Mouse (Mus musculus) neural tube, embryonic 14.5 days (tissue): ENCODE data around the gene Smarca4. TPM values are rescaled to one million over a fixed set of nuclear protein-coding genes. Genes with fewer than 3 reads are reported as not detected.

Source experiments
- ATAC-seq: fragments of 200-750 bp; cut with Nextera tagmentation; 2 replicates; pipeline ENCODE4 v1.8.0; 2017; ENCODE audit warnings: low read depth, mild to moderate bottlenecking, moderate TSS enrichment, moderate library complexity
- H3K27ac ChIP-seq: fragments of 300-500 bp; sonication (generic); 2 replicates; pipeline ENCODE4 v1.5.1; 2014; ENCODE audit warnings: low read depth, mild to moderate bottlenecking, control low read depth, low read length, moderate library complexity, mixed read lengths
- H3K27me3 ChIP-seq: fragments of 300-500 bp; sonication (generic); 2 replicates; pipeline ENCODE4 v1.6.1; 2014; ENCODE audit warnings: low read length; ENCODE audit not compliant: control insufficient read depth, insufficient read depth
- H3K36me3 ChIP-seq: fragments of 300-500 bp; sonication (generic); 2 replicates; pipeline ENCODE4 v1.6.1; 2014; ENCODE audit warnings: low read length, mixed read lengths; ENCODE audit not compliant: control insufficient read depth, insufficient read depth
- H3K4me1 ChIP-seq: fragments of 300-500 bp; sonication (generic); 2 replicates; pipeline ENCODE4 v1.6.1; 2014; ENCODE audit warnings: low read length; ENCODE audit not compliant: control insufficient read depth, insufficient read depth
- H3K4me2 ChIP-seq: fragments of 300-500 bp; sonication (generic); 2 replicates; pipeline ENCODE4 v1.6.1; 2014; ENCODE audit warnings: mild to moderate bottlenecking, low read depth, low read length, control low read depth
- H3K4me3 ChIP-seq: fragments of 300-500 bp; sonication (generic); 2 replicates; pipeline ENCODE4 v1.5.1; 2014; ENCODE audit warnings: low read depth, low read length, control low read depth, mixed read lengths
- H3K9ac ChIP-seq: fragments of 300-500 bp; sonication (generic); replicated peaks from 2 replicates; pipeline ENCODE4 v1.6.1; 2014; ENCODE audit warnings: low read depth, mild to moderate bottlenecking, control low read depth, low read length, mixed read lengths
- H3K9me3 ChIP-seq: fragments of 300-500 bp; sonication (generic); 2 replicates; pipeline ENCODE4 v1.6.1; 2016; ENCODE audit warnings: low read length; ENCODE audit not compliant: control insufficient read depth
- WGBS: fragments of 180-500 bp; shearing (Covaris S2); extraction: QIAGEN DNeasy Blood & Tissue Kit; methylation state at CpG from one replicate; pipeline ENCODE4 v1.1.7; 2014; 5-methylcytosine and 5-hydroxymethylcytosine counted together
- polyA plus RNA-seq: library from polyadenylated mRNA; unstranded; fragments of >200 nt; fragmentation: Nextera tagmentation; extraction: Ambion mirVana; gene quantifications from 2 replicates; pipeline ENCODE4 v1.2.1, GENCODE M21; 2014

Gene Smarca4
- polyA plus RNA-seq, 1 experiment from 2014 or later: 138 TPM

DNA sequence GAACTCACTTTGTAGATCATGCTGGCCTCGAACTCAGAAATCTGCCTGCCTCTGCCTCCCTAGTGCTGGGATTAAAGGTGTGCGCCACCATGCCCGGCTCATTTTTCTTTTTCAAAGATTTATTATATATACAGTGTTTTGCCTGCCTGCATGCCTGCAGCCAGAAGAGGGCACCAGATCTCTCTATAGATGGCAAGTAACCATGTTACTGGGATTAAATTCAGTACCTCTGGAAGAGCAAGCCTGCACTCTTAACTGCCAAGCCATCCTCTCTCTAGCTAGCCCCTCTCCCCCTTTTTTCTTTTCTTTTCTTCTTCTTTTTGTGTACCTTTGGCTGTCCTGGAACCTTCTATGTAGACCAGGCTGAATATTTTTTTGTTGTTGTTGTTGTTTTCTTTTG, 14.7 kb downstream of the Smarca4 start:
- WGBS: 69% methylated on average over 3 of the region's 3 CpGs
- Histone ChIP-seq H3K9ac (no peak overlapping the region), H3K9me3 (no peaks in the 10 kb centered on the region), H3K4me1 (0 out of 2 replicates have a peak, but pooled peaks cover 3% of the 10 kb centered on the region), H3K36me3 (peaks cover 29% of the 10 kb centered on the region), H3K4me3 (no peak overlapping the region), H3K4me2 (no peak overlapping the region), H3K27ac (no peak overlapping the region), H3K27me3 (no peaks in the 10 kb centered on the region)
- no peak for ATAC-seq

DNA sequence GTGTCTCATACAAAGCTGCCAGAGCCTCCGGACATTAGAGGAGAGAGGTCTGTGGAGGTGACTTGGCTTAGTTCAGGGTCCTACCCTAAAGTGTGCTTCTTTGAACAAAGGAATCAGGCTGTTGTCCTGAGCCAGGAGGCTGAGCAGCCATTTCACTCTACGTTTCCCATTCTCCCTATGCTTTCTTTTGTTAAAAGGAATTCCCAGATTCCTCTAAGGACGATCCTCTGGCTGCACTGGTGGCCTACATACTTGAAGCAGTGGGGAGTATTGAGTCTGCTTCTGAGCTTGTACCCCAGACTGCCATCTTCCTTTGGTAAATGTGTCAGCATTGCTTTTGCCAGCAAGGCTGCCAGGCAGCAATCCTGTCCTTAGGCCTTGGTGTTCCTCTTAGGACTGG, 17.1 kb downstream of the Smarca4 start:
- Histone ChIP-seq H3K4me3 (no peak overlapping the region), H3K9me3 (no peaks in the 10 kb centered on the region)

DNA sequence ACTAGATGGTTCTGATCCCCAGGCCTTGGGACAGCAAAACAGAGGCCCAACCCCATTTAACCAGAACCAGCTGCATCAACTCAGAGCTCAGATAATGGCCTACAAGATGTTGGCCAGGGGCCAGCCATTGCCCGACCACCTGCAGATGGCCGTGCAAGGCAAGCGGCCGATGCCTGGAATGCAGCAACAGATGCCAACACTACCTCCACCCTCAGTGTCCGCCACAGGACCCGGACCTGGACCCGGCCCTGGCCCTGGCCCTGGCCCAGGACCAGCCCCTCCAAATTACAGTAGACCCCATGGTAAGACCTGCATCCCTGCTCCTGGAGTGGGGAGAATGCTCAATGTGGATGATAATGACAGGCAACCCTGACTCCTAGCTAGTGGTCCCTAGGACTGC, 19.7 kb downstream of the Smarca4 start:
- H3K27ac ChIP-seq: no peak overlapping the region
- no peak overlapping the region for H3K4me2 ChIP-seq
- 0 out of 2 replicates have a peak, but pooled peaks cover 3% of the 10 kb centered on the region for H3K4me1 ChIP-seq
- no peaks in the 10 kb centered on the region for H3K27me3 ChIP-seq
- no peak overlapping the region for H3K9ac ChIP-seq
- H3K4me3 ChIP-seq: no peak overlapping the region
- peaks cover 72% of the 10 kb centered on the region for H3K36me3 ChIP-seq
- WGBS: 66% methylated on average over 7 of the region's 7 CpGs
- ATAC-seq: 0 out of 2 replicates have a peak, but pooled peaks have one; percentile 23
- H3K9me3 ChIP-seq: no peaks in the 10 kb centered on the region

More for the DNA sequence above, 17.1 kb downstream of the Smarca4 start:
- H3K27me3 ChIP-seq: no peaks in the 10 kb centered on the region
- H3K27ac ChIP-seq: no peak overlapping the region
- no peak overlapping the region for H3K9ac ChIP-seq
- no peak for ATAC-seq
- 0 out of 2 replicates have a peak, but pooled peaks cover 3% of the 10 kb centered on the region for H3K4me1 ChIP-seq
- H3K36me3 ChIP-seq: peaks cover 48% of the 10 kb centered on the region
- no peak overlapping the region for H3K4me2 ChIP-seq
- WGBS: 81% methylated on average over 3 of the region's 3 CpGs

GRCm38 (mm10) chr9:21639031-21639430, 23.1 kb downstream of the Smarca4 start:
- ATAC-seq: no peak
- 92% methylated on average over 11 of the region's 11 CpGs for WGBS
- no peak overlapping the region for H3K4me3 ChIP-seq
- no peak overlapping the region for H3K27ac ChIP-seq
- H3K4me1 ChIP-seq: no peaks in the 10 kb centered on the region
- H3K36me3 ChIP-seq: peaks cover 90% of the 10 kb centered on the region
- H3K9ac ChIP-seq: no peak overlapping the region
- no peaks in the 10 kb centered on the region for H3K9me3 ChIP-seq
- H3K27me3 ChIP-seq: no peaks in the 10 kb centered on the region
- H3K4me2 ChIP-seq: no peak overlapping the region

DNA sequence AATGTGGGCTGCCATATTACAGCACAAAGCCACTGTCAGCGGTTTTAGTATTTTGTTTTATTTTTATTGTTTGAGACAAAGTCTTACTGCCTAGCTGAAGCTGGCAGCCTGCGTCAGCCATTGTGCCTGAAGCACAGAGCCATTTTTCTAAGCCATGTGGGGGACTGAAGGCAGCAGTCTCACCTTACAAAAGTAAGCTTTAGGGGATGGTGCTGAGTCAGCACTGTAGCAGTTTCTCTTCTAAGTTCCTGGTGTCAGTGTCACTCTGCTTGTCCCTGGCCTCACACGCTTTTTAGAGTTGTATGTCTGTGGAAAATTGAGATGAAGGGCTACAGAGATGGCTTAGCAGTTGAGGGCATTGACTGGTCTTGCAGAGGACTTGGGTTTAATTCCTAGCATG, 30.4 kb downstream of the Smarca4 start:
- H3K4me2 ChIP-seq: no peak overlapping the region
- ATAC-seq: no peak
- H3K4me3 ChIP-seq: no peak overlapping the region
- H3K9ac ChIP-seq: no peak overlapping the region
- no peaks in the 10 kb centered on the region for H3K27me3 ChIP-seq
- WGBS: 94% methylated on average over 3 of the region's 3 CpGs
- no peak overlapping the region for H3K27ac ChIP-seq
- no peaks in the 10 kb centered on the region for H3K4me1 ChIP-seq
- peaks cover 78% of the 10 kb centered on the region for H3K36me3 ChIP-seq
- H3K9me3 ChIP-seq: no peaks in the 10 kb centered on the region

DNA sequence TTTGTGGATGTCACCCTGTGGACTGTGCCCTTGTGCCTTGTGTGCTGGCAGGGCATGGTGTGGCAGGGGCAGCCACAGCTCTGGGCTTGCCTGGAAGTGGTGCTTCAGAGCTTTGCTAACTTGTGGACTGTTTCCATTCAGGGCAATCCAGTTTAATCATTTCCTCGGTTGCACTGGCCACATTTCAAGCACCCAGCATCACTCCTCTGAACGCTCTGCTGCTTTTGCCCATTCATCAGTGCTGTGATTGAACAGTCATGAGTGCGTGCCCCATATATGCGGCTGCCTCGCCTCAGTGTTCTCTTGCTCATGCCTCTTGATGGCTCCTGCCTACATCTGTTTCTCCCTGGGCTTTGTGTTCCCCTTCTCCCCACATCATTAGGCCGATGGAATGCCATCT, 31.8 kb downstream of the Smarca4 start:
- 88% methylated on average over 6 of the region's 6 CpGs for WGBS
- Histone ChIP-seq H3K36me3 (peaks cover 69% of the 10 kb centered on the region), H3K27ac (no peak overlapping the region), H3K4me1 (no peaks in the 10 kb centered on the region), H3K4me3 (no peak overlapping the region), H3K9me3 (no peaks in the 10 kb centered on the region), H3K9ac (no peak overlapping the region), H3K4me2 (no peak overlapping the region), H3K27me3 (no peaks in the 10 kb centered on the region)
- no peak for ATAC-seq

DNA sequence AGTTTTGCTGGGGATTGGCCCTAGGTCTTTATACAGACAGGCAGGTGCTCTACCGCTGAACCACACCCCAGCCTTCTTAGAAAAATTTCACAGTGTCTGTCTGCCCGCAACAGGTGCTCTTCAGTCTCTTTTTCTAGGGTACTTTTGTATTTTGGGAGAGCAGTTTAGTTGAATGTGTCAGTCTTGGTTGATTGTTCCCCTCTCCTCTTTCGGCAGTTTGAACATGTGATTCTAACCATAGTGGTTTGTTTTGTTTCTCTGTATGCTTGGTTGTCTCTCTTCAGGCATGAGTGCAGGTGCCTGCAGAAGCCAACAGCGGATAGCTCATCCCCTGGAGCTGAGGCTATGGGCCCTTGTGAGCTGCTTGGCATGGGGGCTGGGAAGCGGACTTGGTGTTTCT, 36.3 kb downstream of the Smarca4 start:
- Histone ChIP-seq H3K9me3 (no peaks in the 10 kb centered on the region), H3K4me2 (no peak overlapping the region), H3K27ac (no peak overlapping the region), H3K9ac (no peak overlapping the region), H3K4me1 (no peaks in the 10 kb centered on the region), H3K27me3 (no peaks in the 10 kb centered on the region), H3K36me3 (peaks cover 66% of the 10 kb centered on the region), H3K4me3 (no peak overlapping the region)
- WGBS: over 99% methylated on average over 5 of the region's 5 CpGs
- no peak for ATAC-seq

- no peak overlapping the region for H3K4me2 ChIP-seq
- WGBS: 88% methylated on average over 2 of the region's 2 CpGs
- ATAC-seq: no peak
- no peaks in the 10 kb centered on the region for H3K27me3 ChIP-seq
- H3K4me3 ChIP-seq: no peak overlapping the region
- no peak overlapping the region for H3K9ac ChIP-seq
- H3K27ac ChIP-seq: no peak overlapping the region
- peaks cover 59% of the 10 kb centered on the region for H3K36me3 ChIP-seq
- H3K9me3 ChIP-seq: no peaks in the 10 kb centered on the region
- H3K4me1 ChIP-seq: no peaks in the 10 kb centered on the region
Measured at GRCm38 (mm10) chr9:21653253-21653652, 37.3 kb downstream of the Smarca4 start.

DNA sequence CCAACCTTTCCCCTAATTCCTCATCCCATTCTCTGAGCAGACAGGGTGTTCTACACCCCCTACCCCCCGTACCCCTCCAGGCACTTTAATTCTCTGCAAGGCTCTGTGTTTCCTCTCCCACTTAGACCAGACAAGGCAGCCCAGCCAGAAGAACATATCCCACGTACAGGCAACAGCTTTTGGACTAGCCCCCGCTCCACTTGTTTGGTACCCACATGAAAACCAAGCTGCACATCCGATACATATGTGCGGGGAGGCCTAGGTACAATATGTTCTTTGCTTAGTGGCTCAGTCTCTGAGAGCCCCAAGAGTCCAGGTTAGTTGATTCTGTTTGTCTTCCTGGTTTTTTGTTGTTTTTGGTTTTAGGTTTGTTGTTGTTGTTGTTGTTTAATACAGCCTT, 46.1 kb downstream of the Smarca4 start:
- Histone ChIP-seq H3K9ac (no peak overlapping the region), H3K27me3 (no peaks in the 10 kb centered on the region), H3K9me3 (no peaks in the 10 kb centered on the region), H3K36me3 (peaks cover 85% of the 10 kb centered on the region), H3K4me3 (no peak overlapping the region), H3K4me1 (no peaks in the 10 kb centered on the region), H3K4me2 (no peak overlapping the region), H3K27ac (no peak overlapping the region)
- ATAC-seq: no peak
- 94% methylated on average over 5 of the region's 5 CpGs for WGBS
